Mouse (Mus musculus): ENCODE results near the gene Hddc2. TPM values are rescaled to one million over a fixed set of nuclear protein-coding genes. Genes with fewer than 3 reads are reported as not detected.

Hddc2 gene
- polyA plus RNA-seq (2012; rRNA removed) = 5.0 and 5.7 TPM in 2 replicates

GRCm38 (mm10) chr10:31312865-31313848 is at the start of gene Hddc2:
Gene Hddc2 (plus strand): TSS chr10:31313383.

Other genes starting within 250 kb of the Hddc2 start
- 0.74 and 0.95 TPM in 2 replicates for gene Tpd52l1, start 132.6 kb downstream of the Hddc2 start, polyA plus RNA-seq (2012; rRNA removed)

Data from liver, embryonic 18 days (tissue).